Mouse (Mus musculus) spleen, adult 2 months (tissue): Measurements from ENCODE around the gene Tnfsf14.

Source experiments
- CTCF ChIP-seq: fragments of 200-500 bp; IDR thresholded peaks from 2 replicates; pipeline ENCODE4 v1.5.1; 2011; ENCODE audit warnings: mild to moderate bottlenecking, inconsistent platforms; ENCODE audit not compliant: insufficient read depth, insufficient read length, insufficient replicate concordance; ENCODE audit errors: extremely low read depth
- POLR2A ChIP-seq: fragments of 200-500 bp; IDR thresholded peaks from 2 replicates; pipeline ENCODE4 v1.6.1; 2011; ENCODE audit warnings: low read depth, low read length, inconsistent platforms

GRCm38 (mm10) chr17:57221911-57222310 is 27.9 kb upstream of the Tnfsf14 start:
- TF ChIP-seq POLR2A (no peak), CTCF (no peak)
